Mouse (Mus musculus) intestine, postnatal 0 days (tissue): ENCODE results near the gene Ccdc27. TPM values are rescaled to one million over a fixed set of nuclear protein-coding genes. Genes with fewer than 3 reads are reported as not detected.
A peak's percentile ranks its signal among the peaks of the same experiment; 100 is the strongest.

Experiments used
- ATAC-seq: fragments of 200-750 bp; cut with Nextera tagmentation; 2 replicates; pipeline ENCODE4 v1.8.0; 2017; ENCODE audit warnings: mild to moderate bottlenecking, moderate TSS enrichment, moderate library complexity
- H3K27ac ChIP-seq: fragments of 300-500 bp; sonication (generic); 2 replicates; pipeline ENCODE4 v1.5.1; 2014; ENCODE audit warnings: mild to moderate bottlenecking, low read depth, low read length, moderate library complexity
- H3K27me3 ChIP-seq: fragments of 300-500 bp; sonication (generic); replicated peaks from 2 replicates; pipeline ENCODE4 v1.6.1; 2014; ENCODE audit warnings: low read length, mixed read lengths; ENCODE audit not compliant: control insufficient read depth, insufficient read depth
- H3K36me3 ChIP-seq: fragments of 300-500 bp; sonication (generic); 2 replicates; pipeline ENCODE4 v1.6.1; 2014; ENCODE audit warnings: mild to moderate bottlenecking, moderate library complexity; ENCODE audit not compliant: control insufficient read depth, insufficient read depth
- H3K4me1 ChIP-seq: fragments of 300-500 bp; sonication (generic); replicated peaks from 2 replicates; pipeline ENCODE4 v1.6.1; 2014; ENCODE audit warnings: antibody characterized with exemption, low read length, mixed read lengths; ENCODE audit not compliant: control insufficient read depth, insufficient read depth
- H3K4me2 ChIP-seq: fragments of 300-500 bp; sonication (generic); replicated peaks from 2 replicates; pipeline ENCODE4 v1.6.1; 2014; ENCODE audit warnings: low read depth, mild to moderate bottlenecking, moderate library complexity
- H3K4me3 ChIP-seq: fragments of 300-500 bp; sonication (generic); 2 replicates; pipeline ENCODE4 v1.5.1; 2014; ENCODE audit warnings: low read depth, low read length
- H3K9ac ChIP-seq: fragments of 300-500 bp; sonication (generic); 2 replicates; pipeline ENCODE4 v1.6.1; 2014; ENCODE audit warnings: mild to moderate bottlenecking, low read depth, low read length
- H3K9me3 ChIP-seq: fragments of 300-500 bp; sonication (generic); 2 replicates; pipeline ENCODE4 v1.6.1; 2016; ENCODE audit warnings: mixed run types; ENCODE audit not compliant: control insufficient read depth
- CTCF ChIP-seq: sonication (generic); IDR thresholded peaks from 2 replicates; pipeline ENCODE4 v1.5.1; 2016; ENCODE audit warnings: low read depth, mild to moderate bottlenecking, control low read depth, antibody characterized with exemption, moderate library complexity
- WGBS: fragments of 180-500 bp; shearing (Covaris S2); extraction: QIAGEN DNeasy Blood & Tissue Kit; methylation state at CpG from one replicate; pipeline ENCODE4 v1.1.7; 2014; 5-methylcytosine and 5-hydroxymethylcytosine counted together
- polyA plus RNA-seq: library from polyadenylated mRNA; unstranded; fragments of >200 nt; fragmentation: Nextera tagmentation; extraction: Ambion mirVana; gene quantifications from 2 replicates; pipeline ENCODE4 v1.2.1, GENCODE M21; 2015

The Ccdc27 gene
- polyA plus RNA-seq, 1 experiment from 2014 or later = 0.05 TPM

GRCm38 (mm10) chr4:154012132-154012882 lies 30.2 kb downstream of the Ccdc27 start:
- TF ChIP-seq CTCF = no peak

GRCm38 (mm10) chr4:154011646-154012089 lies 30.8 kb downstream of the Ccdc27 start, which contains the start of gene Lrrc47:
TSS of gene Lrrc47 (plus strand) at chr4:154011731.
- peaks cover 6% of the 10 kb centered on the region; the same call in 1 of the 2 replicates for H3K4me1 ChIP-seq
- H3K27me3 ChIP-seq = no peaks in the 10 kb centered on the region
- peaks cover 25% of the 10 kb centered on the region for H3K36me3 ChIP-seq
- peak within 1 kb of the TSS; percentile 97 for H3K4me3 ChIP-seq
- ATAC-seq = peak; percentile 87
- H3K9ac ChIP-seq = peak within 1 kb of the TSS; percentile 96
- peak within 1 kb of the TSS; percentile 54 for H3K27ac ChIP-seq
- under 1% methylated on average over 51 of the region's 59 CpGs for WGBS
- peak within 1 kb of the TSS; percentile 95 for H3K4me2 ChIP-seq
- H3K9me3 ChIP-seq = no peaks in the 10 kb centered on the region
- TF ChIP-seq CTCF = no peak

More at GRCm38 (mm10) chr4:154012132-154012882, 30.2 kb downstream of the Ccdc27 start:
- H3K27me3 ChIP-seq = no peaks in the 10 kb centered on the region
- H3K27ac ChIP-seq = peak overlapping the region; percentile 54
- peaks cover 6% of the 10 kb centered on the region; the same call in 1 of the 2 replicates for H3K4me1 ChIP-seq
- H3K4me3 ChIP-seq = peak overlapping the region; percentile 97
- peak overlapping the region; percentile 96 for H3K9ac ChIP-seq
- peak; percentile 5; the same call in 1 of the 2 replicates for ATAC-seq
- H3K4me2 ChIP-seq = peak overlapping the region; percentile 95
- no peaks in the 10 kb centered on the region for H3K9me3 ChIP-seq
- peaks cover 26% of the 10 kb centered on the region for H3K36me3 ChIP-seq
- 1% methylated on average over 54 of the region's 55 CpGs for WGBS

GRCm38 (mm10) chr4:154010907-154011645 lies 31.4 kb downstream of the Ccdc27 start:
- H3K36me3 ChIP-seq = peaks cover 25% of the 10 kb centered on the region
- TF ChIP-seq CTCF = no peak
- peak overlapping the region; percentile 95 for H3K4me2 ChIP-seq
- no peaks in the 10 kb centered on the region for H3K27me3 ChIP-seq
- H3K9ac ChIP-seq = peak overlapping the region; percentile 96
- H3K9me3 ChIP-seq = no peaks in the 10 kb centered on the region
- H3K27ac ChIP-seq = peak overlapping the region; percentile 54
- 27% methylated on average over 13 of the region's 13 CpGs for WGBS
- H3K4me3 ChIP-seq = peak overlapping the region; percentile 97
- peaks cover 6% of the 10 kb centered on the region; the same call in 1 of the 2 replicates for H3K4me1 ChIP-seq
- ATAC-seq = peak; percentile 21

DNA sequence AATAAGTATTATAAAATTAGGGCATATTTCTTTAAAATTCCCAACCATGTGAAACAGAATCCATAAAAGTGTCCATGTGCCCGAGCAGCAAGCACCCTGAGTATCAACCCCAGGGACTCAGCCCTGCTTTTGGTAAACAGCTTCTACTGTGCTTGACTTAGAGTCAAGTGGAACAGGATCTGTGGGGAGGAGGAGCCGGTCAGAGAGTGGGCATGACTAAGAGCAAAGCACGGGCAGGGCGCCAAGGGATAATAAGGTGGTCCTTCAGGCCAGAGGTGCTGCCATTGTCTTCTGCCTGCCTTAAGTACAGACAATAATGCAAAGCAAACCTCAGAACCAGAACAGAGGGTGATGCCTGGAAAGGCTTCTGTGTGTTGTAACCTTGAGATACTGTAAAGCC lies 34.7 kb downstream of the Ccdc27 start:
- peaks cover 37% of the 10 kb centered on the region for H3K36me3 ChIP-seq
- H3K27ac ChIP-seq = no peak overlapping the region
- no peaks in the 10 kb centered on the region for H3K4me1 ChIP-seq
- no peaks in the 10 kb centered on the region for H3K27me3 ChIP-seq
- TF ChIP-seq CTCF = no peak
- ATAC-seq = no peak
- no peaks in the 10 kb centered on the region for H3K9me3 ChIP-seq
- H3K4me2 ChIP-seq = no peak overlapping the region
- H3K4me3 ChIP-seq = no peak overlapping the region
- H3K9ac ChIP-seq = no peak overlapping the region
- WGBS = 72% methylated on average over 4 of the region's 4 CpGs

- no peak for TF ChIP-seq CTCF
- no peak overlapping the region for H3K27ac ChIP-seq
- no peak overlapping the region for H3K4me3 ChIP-seq
- 84% methylated on average over 6 of the region's 6 CpGs for WGBS
- H3K9me3 ChIP-seq = no peaks in the 10 kb centered on the region
- no peaks in the 10 kb centered on the region for H3K4me1 ChIP-seq
- H3K27me3 ChIP-seq = no peaks in the 10 kb centered on the region
- H3K9ac ChIP-seq = no peak overlapping the region
- H3K36me3 ChIP-seq = peaks cover 42% of the 10 kb centered on the region
- no peak overlapping the region for H3K4me2 ChIP-seq
- ATAC-seq = no peak
Observed at GRCm38 (mm10) chr4:154006264-154006663, 36.2 kb downstream of the Ccdc27 start.

DNA sequence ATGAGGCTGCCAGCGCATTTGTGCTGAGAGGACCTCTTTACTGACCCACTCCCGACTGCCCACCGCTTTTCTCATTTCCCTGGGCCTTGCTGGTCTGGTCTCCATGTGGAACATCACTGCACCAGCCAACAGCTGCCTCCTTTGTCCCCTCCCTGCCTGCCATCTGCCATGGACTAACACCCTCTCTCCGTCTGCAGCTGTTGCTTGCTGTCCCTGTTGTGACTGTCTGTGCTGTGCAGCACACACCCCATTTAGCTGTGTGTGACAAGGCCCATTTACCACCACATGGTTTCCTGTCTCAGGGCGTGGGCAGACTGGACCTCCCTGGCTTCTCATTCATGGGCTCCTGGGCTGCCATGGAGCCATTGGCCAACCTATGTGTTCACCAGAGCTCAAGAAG lies 37.0 kb downstream of the Ccdc27 start:
- 93% methylated on average over 5 of the region's 5 CpGs for WGBS
- H3K36me3 ChIP-seq = peaks cover 42% of the 10 kb centered on the region
- no peaks in the 10 kb centered on the region for H3K9me3 ChIP-seq
- H3K27ac ChIP-seq = no peak overlapping the region
- no peak for ATAC-seq
- no peak overlapping the region for H3K9ac ChIP-seq
- no peak for TF ChIP-seq CTCF
- H3K4me3 ChIP-seq = no peak overlapping the region
- no peaks in the 10 kb centered on the region for H3K27me3 ChIP-seq
- H3K4me2 ChIP-seq = no peak overlapping the region
- no peaks in the 10 kb centered on the region for H3K4me1 ChIP-seq
